Mouse (Mus musculus) cerebellum, adult 18-20 months (tissue): ENCODE data around the gene Gm4177.
"Not testable (repeated sequence)": the region's sequence is repeated elsewhere in the genome, so short reads cannot be mapped to it uniquely, and the experiment has no call there.

Experiments used
- DNase-seq, 2 experiments: peaks; one replicate each; pipeline ENCODE4 v3.0.0; 2021

Gene Gm4177

DNA sequence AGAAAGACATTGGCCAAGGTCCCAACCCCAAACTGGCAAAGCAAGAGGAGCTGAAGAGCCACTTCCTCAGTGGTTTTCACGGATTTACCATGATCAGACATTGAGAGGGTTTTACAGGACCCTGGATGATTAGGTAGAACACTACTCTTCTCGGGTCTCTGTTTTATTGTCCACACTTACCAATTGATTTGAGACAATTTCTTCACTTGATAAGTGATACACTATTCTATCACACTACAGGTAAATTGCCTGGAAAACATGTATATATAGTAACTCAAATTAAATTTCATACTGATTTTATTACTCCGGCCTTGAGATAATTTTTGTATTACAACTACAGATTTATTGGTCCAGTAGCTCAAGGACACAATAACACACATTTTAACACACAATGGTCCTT is at the start of gene Gm4177:
Gene Gm4177 (minus strand): TSS at position 101 of the 400 bp plus-strand sequence.
- not testable (repeated sequence) for DNase-seq

DNA sequence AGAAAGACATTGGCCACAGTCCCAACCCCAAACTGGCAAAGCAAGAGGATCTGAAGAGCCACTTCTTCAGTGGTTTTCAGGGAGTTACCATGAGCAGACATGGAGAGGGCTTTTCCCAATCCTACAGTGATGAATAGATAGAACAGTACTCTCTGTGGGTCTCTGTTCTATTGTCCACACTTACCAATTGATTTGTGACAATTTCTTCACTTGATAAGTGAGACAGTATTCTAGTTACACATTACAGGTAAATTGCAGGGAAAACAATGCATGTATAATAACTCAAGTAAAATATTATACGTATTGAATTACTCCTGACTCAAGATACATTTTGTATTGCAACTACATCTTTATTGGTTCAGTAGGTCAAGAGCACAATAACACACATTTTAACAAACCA is 47.6 kb upstream of the Gm4177 start, which contains the start of gene Gm5725:
Gene Gm5725 (minus strand): TSS at position 101 of the 400 bp plus-strand sequence.
- DNase-seq = not testable (repeated sequence)

DNA sequence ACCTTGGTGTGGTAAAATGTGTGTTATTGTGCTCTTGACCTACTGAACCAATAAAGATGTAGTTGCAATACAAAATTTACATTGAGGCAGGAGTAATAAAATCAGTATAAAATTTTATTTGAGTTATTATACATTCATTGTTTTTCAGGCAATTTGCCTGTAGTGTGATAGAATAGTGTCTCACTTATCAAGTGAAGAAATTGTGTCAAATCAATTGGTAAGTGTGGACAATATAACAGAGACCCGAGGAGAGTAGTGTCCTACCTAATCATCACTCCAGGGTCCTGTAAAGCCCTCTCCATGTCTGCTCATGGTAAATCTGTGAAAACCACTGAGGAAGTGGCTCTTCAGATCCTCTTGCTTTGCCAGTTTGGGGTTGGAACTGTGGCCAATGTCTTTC is 35.5 kb upstream of the Gm4177 start, which contains the start of gene Vmn1r135:
Gene Vmn1r135 (plus strand): TSS at position 301 of the 400 bp plus-strand sequence.
- not testable (repeated sequence) for DNase-seq

DNA sequence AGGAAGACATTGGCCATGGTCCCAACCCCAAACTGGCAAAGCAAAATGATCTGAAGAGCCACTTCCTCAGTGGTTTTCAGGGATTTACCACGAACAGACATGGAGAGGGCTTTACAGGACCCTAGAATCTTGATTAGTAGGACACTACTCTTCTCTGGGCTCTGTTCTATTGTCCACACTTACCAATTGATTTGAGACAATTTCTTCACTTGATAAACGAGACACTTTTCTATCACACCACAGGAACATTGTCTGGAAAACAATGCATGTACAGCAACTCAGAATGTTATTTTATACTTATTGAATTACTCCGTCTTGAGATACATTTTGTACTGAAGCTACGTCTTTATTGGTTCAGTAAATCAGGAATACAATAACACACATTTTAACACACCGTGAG is 35.2 kb downstream of the Gm4177 start, which contains the start of gene Gm4175:
Gene Gm4175 (minus strand): TSS at position 101 of the 400 bp plus-strand sequence.
- DNase-seq = not testable (repeated sequence)
